Mouse (Mus musculus): Measurements from ENCODE around the gene Cdh26. TPM values are rescaled to one million over a fixed set of nuclear protein-coding genes. Genes with fewer than 3 reads are reported as not detected.

The Cdh26 gene
- polyA plus RNA-seq, 1 experiment = 0.06 TPM

- Histone ChIP-seq H3K27me3 (ENCODE audit: control insufficient read depth, insufficient read depth, low read length) (0 out of 2 replicates have a peak, but pooled peaks cover 7% of the 10 kb centered on the region), H3K4me1 (ENCODE audit: control insufficient read depth, insufficient read depth, insufficient read length, low read length) (peaks cover 9% of the 10 kb centered on the region), H3K4me3 (ENCODE audit: low read depth, low read length) (peak overlapping the region; percentile 78), H3K27ac (ENCODE audit: insufficient read depth, low read depth, low read length) (no peak overlapping the region), H3K36me3 (ENCODE audit: control insufficient read depth, insufficient read depth, low read length) (no peaks in the 10 kb centered on the region)
- WGBS = 16% methylated on average over 75 of the region's 75 CpGs
- TF ChIP-seq POLR2A (IDR thresholded peaks at IDR 0.05; ENCODE audit: low read depth, low read length) (no peak), CTCF (IDR thresholded peaks at IDR 0.05; ENCODE audit: extremely low read depth, insufficient read length, insufficient replicate concordance, low read depth, low read length) (no peak)
Observed at GRCm38 (mm10) chr2:178413481-178414260, 16.7 kb upstream of the Cdh26 start.

DNA sequence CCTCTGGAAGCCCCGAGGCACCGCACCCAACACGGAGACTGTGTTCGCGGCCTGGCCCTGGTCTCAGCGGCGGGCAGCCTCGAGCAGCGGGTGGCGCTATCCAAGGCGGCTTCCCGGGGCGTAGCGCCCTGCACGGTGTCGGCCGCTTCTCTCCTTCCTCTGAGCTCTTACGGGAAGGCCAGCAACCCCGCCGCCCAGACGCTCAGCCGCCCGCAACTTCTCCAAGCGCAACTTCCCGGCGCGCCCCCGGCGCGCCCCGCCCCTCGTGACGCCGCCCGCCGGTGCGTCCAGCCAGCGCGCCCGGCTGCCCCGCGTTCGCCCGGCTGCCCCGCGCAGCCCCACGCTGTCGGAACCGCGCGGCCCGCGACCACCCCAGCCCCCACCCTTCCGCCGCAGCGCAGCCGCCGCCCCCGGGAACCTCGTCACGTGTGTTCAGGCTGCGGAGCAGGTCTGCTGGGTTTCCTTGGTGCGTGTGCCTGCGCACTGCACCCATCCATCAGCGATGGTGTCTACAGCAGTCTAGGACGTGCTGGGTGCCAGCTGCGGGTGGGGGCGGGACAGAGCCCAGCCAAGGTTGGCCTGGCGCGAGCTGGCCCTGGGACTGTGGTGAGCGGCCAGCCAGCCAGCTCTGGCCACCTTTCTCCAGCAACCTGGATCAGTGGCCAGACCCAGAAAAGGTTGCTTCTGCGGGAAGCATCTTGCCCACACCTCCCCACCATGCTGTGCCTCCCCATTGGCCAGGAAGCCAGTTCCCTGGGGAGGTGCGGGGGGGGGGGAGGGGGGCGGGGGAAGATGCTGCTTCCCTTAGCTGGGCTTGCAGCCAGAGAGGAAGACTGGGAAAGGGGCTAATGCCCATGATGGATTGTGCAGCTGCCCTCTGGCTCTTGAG is 15.8 kb upstream of the Cdh26 start, which contains the start of the genes Ppp1r3d and Fam217b:
Gene Ppp1r3d (minus strand): TSS at position 212 of the 889 bp plus-strand sequence.
Gene Fam217b (plus strand): TSS at position 264 of the 889 bp plus-strand sequence.
- TF ChIP-seq POLR2A (IDR thresholded peaks at IDR 0.05; ENCODE audit: low read depth, low read length) (no peak), CTCF (IDR thresholded peaks at IDR 0.05; ENCODE audit: extremely low read depth, insufficient read length, insufficient replicate concordance, low read depth, low read length) (no peak)
- H3K4me1 ChIP-seq (ENCODE audit: control insufficient read depth, insufficient read depth, insufficient read length, low read length) = peaks cover 9% of the 10 kb centered on the region
- H3K36me3 ChIP-seq (ENCODE audit: control insufficient read depth, insufficient read depth, low read length) = no peaks in the 10 kb centered on the region
- under 1% methylated on average over 73 of the region's 74 CpGs for WGBS
- H3K27ac ChIP-seq (ENCODE audit: insufficient read depth, low read depth, low read length) = no peak within 1 kb of the TSS
- 0 out of 2 replicates have a peak, but pooled peaks cover 7% of the 10 kb centered on the region for H3K27me3 ChIP-seq (ENCODE audit: control insufficient read depth, insufficient read depth, low read length)
- peak within 1 kb of the TSS; percentile 78 for H3K4me3 ChIP-seq (ENCODE audit: low read depth, low read length)

DNA sequence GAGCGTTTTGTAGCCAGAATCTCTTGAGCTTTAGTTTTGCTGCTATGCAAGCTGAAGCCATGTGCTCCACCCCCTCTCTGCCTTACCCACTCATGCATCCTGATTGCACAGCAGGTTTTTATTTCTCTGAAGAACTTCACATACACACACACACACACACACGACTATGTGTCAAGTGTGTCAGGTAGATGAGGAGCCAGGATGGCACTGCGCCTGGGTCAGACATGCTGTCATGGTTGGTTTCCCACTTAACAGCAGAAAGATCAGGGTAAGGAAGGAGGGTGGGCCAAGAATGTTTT is 15.2 kb upstream of the Cdh26 start:
- TF ChIP-seq POLR2A (IDR thresholded peaks at IDR 0.05; ENCODE audit: low read depth, low read length) = no peak
- no peak for TF ChIP-seq CTCF (IDR thresholded peaks at IDR 0.05; ENCODE audit: extremely low read depth, insufficient read length, insufficient replicate concordance, low read depth, low read length)
- Histone ChIP-seq H3K4me3 (ENCODE audit: low read depth, low read length) (peak overlapping the region; percentile 78; the same call in 1 of the 2 replicates), H3K27me3 (ENCODE audit: control insufficient read depth, insufficient read depth, low read length) (0 out of 2 replicates have a peak, but pooled peaks cover 7% of the 10 kb centered on the region), H3K27ac (ENCODE audit: insufficient read depth, low read depth, low read length) (no peak overlapping the region), H3K36me3 (ENCODE audit: control insufficient read depth, insufficient read depth, low read length) (no peaks in the 10 kb centered on the region), H3K4me1 (ENCODE audit: control insufficient read depth, insufficient read depth, insufficient read length, low read length) (peaks cover 9% of the 10 kb centered on the region)
- 39% methylated on average over 3 of the region's 3 CpGs for WGBS

- TF ChIP-seq POLR2A (IDR thresholded peaks at IDR 0.05; ENCODE audit: low read depth, low read length) (no peak), CTCF (IDR thresholded peaks at IDR 0.05; ENCODE audit: extremely low read depth, insufficient read length, insufficient replicate concordance, low read depth, low read length) (no peak)
- H3K36me3 ChIP-seq (ENCODE audit: control insufficient read depth, insufficient read depth, low read length) = no peaks in the 10 kb centered on the region
- H3K4me1 ChIP-seq (ENCODE audit: control insufficient read depth, insufficient read depth, insufficient read length, low read length) = peaks cover 9% of the 10 kb centered on the region
- H3K4me3 ChIP-seq (ENCODE audit: low read depth, low read length) = no peak overlapping the region
- 58% methylated on average over 13 of the region's 13 CpGs for WGBS
- 0 out of 2 replicates have a peak overlapping the region, but pooled peaks have one; percentile 23 for H3K27ac ChIP-seq (ENCODE audit: insufficient read depth, low read depth, low read length)
- H3K27me3 ChIP-seq (ENCODE audit: control insufficient read depth, insufficient read depth, low read length) = 0 out of 2 replicates have a peak, but pooled peaks cover 7% of the 10 kb centered on the region
Observed at GRCm38 (mm10) chr2:178416427-178416826, 13.9 kb upstream of the Cdh26 start.

DNA sequence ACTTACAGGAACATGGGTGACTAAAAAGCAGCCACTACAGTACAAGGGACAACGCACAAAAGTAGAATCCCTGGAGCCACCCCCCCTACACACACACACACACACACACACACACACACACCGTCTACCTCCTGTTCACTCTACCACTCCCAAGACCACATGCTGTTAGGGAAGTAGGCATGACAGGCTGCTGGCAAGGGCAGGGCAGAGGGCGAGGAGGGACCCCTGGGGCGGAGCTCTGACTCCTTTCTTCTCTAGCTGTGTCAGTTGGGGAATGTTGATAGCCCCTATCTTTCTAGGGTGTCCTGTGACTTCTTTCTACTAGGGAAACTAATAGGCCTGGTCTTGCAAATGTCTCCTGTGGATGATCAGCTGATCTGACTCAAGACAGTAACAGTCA is 13.4 kb upstream of the Cdh26 start:
- Histone ChIP-seq H3K4me3 (ENCODE audit: low read depth, low read length) (no peak overlapping the region), H3K27ac (ENCODE audit: insufficient read depth, low read depth, low read length) (no peak overlapping the region), H3K4me1 (ENCODE audit: control insufficient read depth, insufficient read depth, insufficient read length, low read length) (peaks cover 9% of the 10 kb centered on the region), H3K36me3 (ENCODE audit: control insufficient read depth, insufficient read depth, low read length) (no peaks in the 10 kb centered on the region), H3K27me3 (ENCODE audit: control insufficient read depth, insufficient read depth, low read length) (0 out of 2 replicates have a peak, but pooled peaks cover 7% of the 10 kb centered on the region)
- no peak for TF ChIP-seq POLR2A (IDR thresholded peaks at IDR 0.05; ENCODE audit: low read depth, low read length)
- no peak for TF ChIP-seq CTCF (IDR thresholded peaks at IDR 0.05; ENCODE audit: extremely low read depth, insufficient read length, insufficient replicate concordance, low read depth, low read length)
- 71% methylated on average over 4 of the region's 4 CpGs for WGBS

DNA sequence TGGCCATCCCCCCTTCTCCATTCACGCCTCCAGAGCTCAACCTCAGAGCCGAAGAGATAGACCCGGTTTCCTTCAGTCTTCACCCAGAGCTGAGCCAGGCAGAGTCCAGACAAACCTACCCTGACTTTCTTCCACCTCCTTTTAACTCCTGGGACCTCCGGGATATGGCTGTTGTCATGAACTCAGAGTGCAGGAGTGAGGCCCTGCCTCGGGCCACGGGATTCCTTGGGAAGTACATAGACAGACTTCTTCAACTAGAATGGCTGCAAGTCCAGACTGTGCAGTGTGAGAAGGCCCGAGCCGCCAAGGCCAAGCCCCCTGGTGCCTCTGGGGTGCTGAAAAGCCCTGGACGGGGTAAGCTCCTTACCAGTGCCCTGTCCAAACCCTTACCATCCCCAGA is 9.8 kb upstream of the Cdh26 start:
- WGBS = 89% methylated on average over 9 of the region's 9 CpGs
- TF ChIP-seq POLR2A (IDR thresholded peaks at IDR 0.05; ENCODE audit: low read depth, low read length) (no peak), CTCF (IDR thresholded peaks at IDR 0.05; ENCODE audit: extremely low read depth, insufficient read length, insufficient replicate concordance, low read depth, low read length) (no peak)
- H3K36me3 ChIP-seq (ENCODE audit: control insufficient read depth, insufficient read depth, low read length) = no peaks in the 10 kb centered on the region
- no peaks in the 10 kb centered on the region for H3K27me3 ChIP-seq (ENCODE audit: control insufficient read depth, insufficient read depth, low read length)
- no peak overlapping the region for H3K4me3 ChIP-seq (ENCODE audit: low read depth, low read length)
- no peak overlapping the region for H3K27ac ChIP-seq (ENCODE audit: insufficient read depth, low read depth, low read length)
- H3K4me1 ChIP-seq (ENCODE audit: control insufficient read depth, insufficient read depth, insufficient read length, low read length) = no peaks in the 10 kb centered on the region
